Mouse (Mus musculus) splenic B cell, adult 2 months (primary cell): ENCODE results near the gene Sparc.

ENCODE experiments used
- DNase-seq: peaks from one replicate; pipeline ENCODE4 v3.0.0-alpha.2; 2011; ENCODE audit warnings: low read depth, low spot score
- H3K27me3 ChIP-seq: 2 replicates; pipeline ENCODE4 v1.6.1; 2012; ENCODE audit warnings: mild to moderate bottlenecking, low read length, moderate library complexity, mixed read lengths; ENCODE audit not compliant: control insufficient read depth, poor library complexity, insufficient read depth, severe bottlenecking
- H3K36me3 ChIP-seq: 2 replicates; pipeline ENCODE4 v1.6.1; 2012; ENCODE audit warnings: mild to moderate bottlenecking, low read length, moderate library complexity, mixed read lengths; ENCODE audit not compliant: control insufficient read depth, poor library complexity, insufficient read depth, severe bottlenecking

Sparc gene

DNA sequence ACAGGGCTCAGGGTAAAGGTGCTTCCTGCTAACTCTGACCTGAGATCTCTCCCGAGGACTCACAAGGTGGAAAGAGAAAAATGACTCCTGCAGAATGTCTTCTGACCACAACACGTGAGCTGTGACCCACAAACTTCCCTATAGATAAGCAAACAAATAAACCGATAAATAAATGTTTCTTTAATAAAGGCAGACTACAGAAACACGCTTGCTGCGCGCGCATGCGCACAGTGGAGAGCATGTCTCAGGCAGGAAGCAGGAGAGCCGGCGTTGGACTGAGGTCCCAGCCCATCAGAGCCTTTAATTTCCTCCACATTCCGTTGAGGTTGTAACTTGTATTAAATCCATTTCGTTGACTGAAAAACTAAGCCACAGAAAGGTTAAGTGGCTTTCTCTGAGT lies 49.6 kb downstream of the Sparc start:
- no peaks in the 10 kb centered on the region for H3K27me3 ChIP-seq
- H3K36me3 ChIP-seq: no peaks in the 10 kb centered on the region
- no peak for DNase-seq

DNA sequence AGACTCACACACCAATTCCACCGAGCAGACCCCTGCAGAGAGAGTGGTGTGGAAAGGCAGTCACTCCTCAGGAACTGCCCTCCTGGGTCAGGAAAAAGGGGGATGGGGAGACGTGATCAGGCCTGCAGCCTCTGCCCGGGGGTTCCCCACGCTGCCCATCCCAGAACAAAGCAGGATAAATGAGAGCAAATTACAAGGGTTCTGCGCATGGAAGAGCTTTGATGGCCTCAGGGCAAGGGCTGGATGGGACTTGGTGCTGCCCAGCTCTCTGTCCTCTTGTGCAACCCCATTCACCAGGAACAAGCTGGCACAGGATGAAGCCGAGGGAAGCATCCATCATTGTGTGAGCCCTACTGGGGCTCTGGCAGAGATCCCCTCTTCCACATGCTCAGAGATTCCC lies 51.0 kb downstream of the Sparc start:
- Histone ChIP-seq H3K27me3 (no peaks in the 10 kb centered on the region), H3K36me3 (no peaks in the 10 kb centered on the region)
- no peak for DNase-seq

DNA sequence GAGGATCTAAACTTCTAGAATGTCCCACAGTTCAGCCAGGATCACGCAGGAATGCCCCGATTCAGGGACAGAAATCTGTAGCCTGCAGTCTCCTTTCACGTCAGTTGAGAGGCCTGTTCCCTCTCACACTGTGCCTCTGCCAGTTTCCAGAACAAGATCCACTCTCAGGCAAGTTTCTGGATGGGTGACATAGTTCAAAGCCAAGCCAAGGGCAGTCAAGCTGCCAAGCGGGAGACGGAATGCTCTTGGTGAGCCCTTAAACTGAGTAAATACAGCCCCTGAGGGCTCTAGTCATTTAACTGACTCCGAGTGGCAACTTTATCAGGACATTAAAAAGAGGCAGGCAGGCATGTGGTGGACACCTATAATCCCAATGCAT lies 53.9 kb downstream of the Sparc start:
- no peak for DNase-seq
- no peaks in the 10 kb centered on the region for H3K27me3 ChIP-seq
- no peaks in the 10 kb centered on the region for H3K36me3 ChIP-seq

DNA sequence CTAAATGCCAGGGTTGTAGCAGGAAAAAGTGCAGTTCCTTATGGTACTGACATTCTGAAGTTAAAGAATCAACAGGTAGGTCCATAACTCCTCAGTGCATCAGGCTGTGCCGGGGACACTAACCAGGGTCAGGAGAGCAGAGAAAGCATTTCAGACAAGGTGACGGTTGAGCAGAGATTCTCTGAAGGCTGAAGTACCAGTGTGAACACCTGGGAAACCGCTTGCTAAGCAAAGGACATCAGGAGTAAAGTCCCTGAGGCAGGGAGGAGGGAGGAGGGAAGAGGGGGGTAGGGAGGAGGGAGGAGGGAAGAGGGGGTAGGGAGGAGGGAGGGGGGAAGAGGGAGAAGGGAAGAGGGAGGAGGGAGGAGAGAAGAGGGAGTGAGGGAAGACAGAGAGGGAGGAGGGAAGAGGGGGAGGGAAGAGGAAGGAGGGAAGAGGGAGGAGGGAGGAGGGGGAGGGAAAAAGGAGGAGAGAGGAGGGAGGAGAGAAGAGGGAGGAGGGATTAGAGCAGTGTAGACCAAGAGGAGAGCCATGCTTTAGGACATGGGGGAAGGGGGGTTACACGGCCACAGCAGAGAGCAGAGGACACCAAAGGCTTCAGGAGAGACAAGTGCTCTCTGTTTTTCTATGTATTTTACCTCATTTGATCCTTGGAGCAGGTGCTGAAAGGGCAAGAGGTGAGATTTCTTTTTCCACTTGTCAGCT lies 54.4 kb downstream of the Sparc start:
- Histone ChIP-seq H3K27me3 (no peaks in the 10 kb centered on the region), H3K36me3 (no peaks in the 10 kb centered on the region)
- DNase-seq: no peak

- no peak for DNase-seq
- no peaks in the 10 kb centered on the region for H3K36me3 ChIP-seq
Measured at GRCm38 (mm10) chr11:55367783-55368182, 55.2 kb downstream of the Sparc start.

DNA sequence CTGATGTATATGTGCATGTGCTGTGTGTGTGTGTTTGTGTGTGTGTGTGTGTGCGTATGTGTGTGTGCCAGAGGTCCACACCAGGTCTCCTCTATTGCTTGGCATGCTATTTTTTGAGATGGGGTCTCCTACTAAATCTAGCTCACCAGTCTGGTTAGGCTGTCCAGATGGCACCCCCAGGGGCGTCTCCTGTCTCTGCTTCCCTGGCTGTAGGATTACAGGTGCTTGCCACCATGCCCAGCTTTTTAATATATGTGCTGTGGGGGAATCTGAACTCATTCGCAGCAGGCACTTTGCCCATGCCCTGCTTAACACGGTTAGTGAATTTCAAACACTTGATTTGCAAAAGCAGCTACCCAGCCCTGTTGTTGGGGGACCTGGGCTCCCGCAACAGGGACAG lies 57.1 kb downstream of the Sparc start:
- DNase-seq: no peak
- Histone ChIP-seq H3K36me3 (no peaks in the 10 kb centered on the region), H3K27me3 (no peaks in the 10 kb centered on the region)

More at GRCm38 (mm10) chr11:55367783-55368182, 55.2 kb downstream of the Sparc start:
- H3K27me3 ChIP-seq: no peaks in the 10 kb centered on the region

- Histone ChIP-seq H3K27me3 (no peaks in the 10 kb centered on the region), H3K36me3 (no peaks in the 10 kb centered on the region)
- no peak for DNase-seq
Measured at GRCm38 (mm10) chr11:55365242-55365641, 57.7 kb downstream of the Sparc start.

DNA sequence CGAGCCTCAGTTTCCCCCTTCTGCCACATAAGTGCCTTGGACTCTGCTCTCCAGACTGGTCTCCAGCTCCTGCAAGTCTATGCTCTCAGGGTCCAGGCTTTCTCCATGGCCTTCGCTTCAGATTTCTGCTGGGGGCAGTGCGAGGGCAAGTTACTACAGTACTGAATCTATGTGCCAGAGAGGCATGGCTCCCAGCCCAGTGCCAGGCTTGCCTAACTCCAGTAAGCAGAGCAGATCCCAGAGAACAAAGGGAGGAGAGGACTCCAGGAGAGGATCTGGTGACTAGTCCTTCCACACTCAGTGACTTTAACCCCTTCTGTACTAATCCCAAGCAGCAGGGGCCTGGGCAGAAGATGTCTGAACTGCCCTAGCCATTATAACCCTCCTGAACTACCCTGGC lies 58.3 kb downstream of the Sparc start:
- no peaks in the 10 kb centered on the region for H3K27me3 ChIP-seq
- H3K36me3 ChIP-seq: no peaks in the 10 kb centered on the region
- no peak for DNase-seq

GRCm38 (mm10) chr11:55358094-55358783 lies 64.7 kb downstream of the Sparc start:
- Histone ChIP-seq H3K36me3 (no peaks in the 10 kb centered on the region), H3K27me3 (no peaks in the 10 kb centered on the region; the same call in 1 of the 2 replicates)
- DNase-seq: no peak

GRCm38 (mm10) chr11:55356846-55357245 lies 66.1 kb downstream of the Sparc start:
- Histone ChIP-seq H3K27me3 (no peaks in the 10 kb centered on the region; the same call in 1 of the 2 replicates), H3K36me3 (no peaks in the 10 kb centered on the region)
- no peak for DNase-seq
